Mouse (Mus musculus): Measurements from ENCODE around the gene Sycp2l.
"Not testable (repeated sequence)": the region's sequence is repeated elsewhere in the genome, so short reads cannot be mapped to it uniquely, and the experiment has no call there.

- TF ChIP-seq CTCF (IDR thresholded peaks at IDR 0.05; ENCODE audit: extremely low read depth, insufficient read length, insufficient replicate concordance, low read depth, low read length); POLR2A (IDR thresholded peaks at IDR 0.05; ENCODE audit: low read depth, low read length): not testable (repeated sequence)
These were observed 91.5 kb downstream of the Sycp2l start for GRCm38 (mm10) chr13:41205568-41205967.

Measured in small intestine, adult 2 months (tissue).